Comparison of ENCODE assay signal across 13 mouse cellular contexts in genomic region chr12:116469096-116469495, GRCm38 (mm10). TPM values are rescaled to one million over a fixed set of nuclear protein-coding genes. Genes with fewer than 3 reads are reported as not detected.
"Had no signal": no experiment of that assay in that cellular context is flagged by ENCODE, and none has a peak within 500 bp of the region (broad histone marks: within the 10 kb centered on the region; RNA-seq: fewer than 3 reads in every experiment).

No protein-coding gene starts in this region.

- ATAC-seq: midbrain, embryonic 15.5 days had no signal

- DNase-seq: kidney, adult 8-10 months; kidney, postnatal 25 days; layer of hippocampus, adult 9-11 months; layer of hippocampus, postnatal 36 days; lung, adult 18-20 months; retina, postnatal 1 day; right cerebral cortex, postnatal 4 days; spleen, adult 18-20 months; thymus, postnatal 4 days had no signal

RNA-seq across cellular contexts. Expression of gene Ptprn2, which starts 16.4 kb away (rescaled TPM):
- total RNA-seq: liver, adult 2 months; monocyte, adult 5-6 weeks had no signal
- polyA plus RNA-seq: kidney, embryonic 16.5 days had no signal
